Mouse (Mus musculus): ENCODE measurements around the gene Fgf11. TPM values are rescaled to one million over a fixed set of nuclear protein-coding genes. Genes with fewer than 3 reads are reported as not detected.
A peak's percentile ranks its signal among the peaks of the same experiment; 100 is the strongest.

Fgf11 gene
- polyA plus RNA-seq, 1 experiment from 2014 or later = 9.1 TPM

DNA sequence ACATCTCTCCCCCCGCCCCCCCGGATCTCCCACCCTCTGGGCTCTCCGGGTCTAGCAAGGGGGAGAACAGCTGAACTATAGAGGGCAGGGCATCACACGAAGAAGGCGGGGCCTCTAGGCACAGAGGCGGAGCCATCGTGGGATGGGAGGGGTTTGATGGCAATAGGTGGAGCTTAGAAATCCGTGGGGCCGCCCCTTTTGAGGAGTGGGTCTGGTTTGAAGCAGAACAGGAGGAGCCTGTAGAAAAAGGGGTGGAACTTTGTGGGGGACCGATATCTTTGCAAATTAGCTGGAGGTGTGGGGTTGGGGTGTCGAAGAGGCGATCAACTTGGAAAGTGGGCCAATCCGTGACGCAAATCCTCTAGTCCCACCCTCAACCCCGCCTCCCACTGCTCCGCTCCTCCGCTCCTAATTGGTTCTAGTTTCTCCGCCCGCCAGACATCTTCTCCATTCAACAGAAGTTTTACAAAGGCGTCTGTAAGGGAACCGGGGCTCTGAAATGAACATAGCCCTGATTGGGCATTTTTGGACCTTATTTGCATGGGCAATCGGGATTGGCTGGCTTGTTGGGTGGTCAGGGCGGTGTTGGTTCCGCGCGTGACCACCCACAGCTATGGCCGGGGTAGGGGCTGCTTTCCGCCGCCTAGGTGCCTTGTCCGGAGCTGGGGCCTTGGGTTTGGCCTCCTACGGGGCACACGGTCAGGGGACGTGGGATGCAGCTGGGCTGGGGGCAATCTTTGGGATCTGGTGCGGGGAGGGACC, 36.5 kb upstream of the Fgf11 start, which contains the start of gene Tmem256:
TSS of gene Tmem256 (plus strand) at position 563 of the 762 bp plus-strand sequence.
- 0% methylated on average over 34 of the region's 34 CpGs for WGBS

DNA sequence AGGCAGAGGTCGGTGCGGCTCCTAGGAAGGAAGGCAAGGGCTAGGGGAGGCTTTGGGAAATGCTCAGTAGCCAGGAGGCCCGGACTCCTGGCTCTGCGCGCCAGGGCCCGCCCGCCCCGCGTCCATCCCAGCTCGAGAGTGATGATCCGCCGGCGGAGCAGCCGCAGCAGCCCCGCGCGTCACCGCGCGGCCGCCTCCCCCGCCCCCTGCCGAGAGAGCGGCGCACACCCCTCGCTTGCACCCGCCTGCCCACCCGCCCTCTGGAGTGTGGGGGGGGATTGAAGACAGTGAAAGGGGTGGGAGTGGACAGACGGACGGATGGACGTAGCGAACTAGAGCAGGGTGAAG, 35.9 kb upstream of the Fgf11 start, which contains the start of gene Nlgn2:
TSS of gene Nlgn2 (minus strand) at position 181 of the 348 bp plus-strand sequence.
- H3K4me2 ChIP-seq (ENCODE audit: low read depth, low read length) = peak within 1 kb of the TSS; percentile 98
- H3K27ac ChIP-seq (ENCODE audit: low read depth, low read length) = peak within 1 kb of the TSS; percentile 97
- H3K4me3 ChIP-seq (ENCODE audit: low read depth, low read length) = peak within 1 kb of the TSS; percentile 92
- peaks cover 14% of the 10 kb centered on the region for H3K36me3 ChIP-seq (ENCODE audit: control insufficient read depth, insufficient read depth, low read length)
- WGBS = 0% methylated on average over 28 of the region's 32 CpGs
- H3K9ac ChIP-seq (replicated peaks; ENCODE audit: low read depth, low read length) = peak within 1 kb of the TSS; percentile 93
- no peaks in the 10 kb centered on the region for H3K27me3 ChIP-seq (ENCODE audit: control insufficient read depth, insufficient read depth, low read length)
- ATAC-seq (ENCODE audit: low read depth) = peak; percentile 68
- no peaks in the 10 kb centered on the region for H3K9me3 ChIP-seq (ENCODE audit: control insufficient read depth, low read length)
- peaks cover 29% of the 10 kb centered on the region for H3K4me1 ChIP-seq (ENCODE audit: control insufficient read depth, insufficient read depth, low read length)

More for the DNA sequence above, 36.5 kb upstream of the Fgf11 start, which contains the start of gene Tmem256:
- H3K9ac ChIP-seq (replicated peaks; ENCODE audit: low read depth, low read length) = peak within 1 kb of the TSS; percentile 93
- peaks cover 8% of the 10 kb centered on the region for H3K36me3 ChIP-seq (ENCODE audit: control insufficient read depth, insufficient read depth, low read length)
- peak; percentile 89 for ATAC-seq (ENCODE audit: low read depth)
- peak within 1 kb of the TSS; percentile 97 for H3K27ac ChIP-seq (ENCODE audit: low read depth, low read length)
- H3K9me3 ChIP-seq (ENCODE audit: control insufficient read depth, low read length) = no peaks in the 10 kb centered on the region
- H3K4me2 ChIP-seq (ENCODE audit: low read depth, low read length) = peak within 1 kb of the TSS; percentile 98
- no peaks in the 10 kb centered on the region for H3K27me3 ChIP-seq (ENCODE audit: control insufficient read depth, insufficient read depth, low read length)
- H3K4me3 ChIP-seq (ENCODE audit: low read depth, low read length) = peak within 1 kb of the TSS; percentile 92
- H3K4me1 ChIP-seq (ENCODE audit: control insufficient read depth, insufficient read depth, low read length) = peaks cover 29% of the 10 kb centered on the region

DNA sequence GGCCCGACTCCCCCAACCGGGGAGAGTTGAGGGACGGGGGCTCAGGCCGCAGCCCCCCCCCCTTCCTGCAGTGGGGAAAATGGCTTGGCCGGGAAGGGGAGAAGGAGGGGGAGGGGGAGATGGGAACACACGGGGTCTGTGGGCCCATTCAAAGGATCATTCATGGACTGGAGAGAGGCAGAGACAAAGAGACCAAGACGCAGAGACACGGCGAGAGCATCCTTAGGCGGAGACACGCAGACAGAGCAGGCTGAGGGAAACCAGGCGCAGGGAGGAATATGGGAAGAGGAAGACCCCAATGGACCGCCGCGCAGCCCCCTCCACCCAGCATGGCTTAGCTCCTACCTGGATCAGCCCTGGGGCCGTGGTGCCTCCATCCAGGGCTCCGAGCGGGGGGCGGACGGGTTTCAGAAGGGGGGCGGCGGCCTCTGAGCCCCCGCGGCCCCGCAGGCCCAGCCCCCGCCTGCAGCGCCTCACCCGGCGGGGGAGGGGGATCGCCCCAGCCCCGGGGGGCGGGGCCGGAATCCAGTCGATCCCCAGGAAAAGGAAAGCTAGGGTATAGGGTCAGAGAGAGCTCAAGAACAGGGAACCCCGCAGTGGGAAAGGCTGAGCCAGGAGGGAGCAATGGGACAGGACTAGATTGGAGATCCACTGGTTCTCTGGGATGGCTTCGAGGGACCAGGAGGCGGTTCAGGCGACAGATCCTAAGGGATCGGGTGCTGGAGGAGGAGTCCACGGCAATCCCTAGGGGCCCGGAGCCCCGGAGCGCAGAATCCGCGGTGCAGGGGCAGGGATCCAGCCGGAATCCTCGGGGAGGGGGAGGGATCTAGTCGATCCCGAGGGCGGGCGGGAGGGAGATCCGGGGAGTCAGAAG, 35.3 kb upstream of the Fgf11 start:
- Histone ChIP-seq H3K4me1 (ENCODE audit: control insufficient read depth, insufficient read depth, low read length) (peaks cover 29% of the 10 kb centered on the region), H3K9ac (replicated peaks; ENCODE audit: low read depth, low read length) (peak overlapping the region; percentile 93), H3K9me3 (ENCODE audit: control insufficient read depth, low read length) (no peaks in the 10 kb centered on the region), H3K4me3 (ENCODE audit: low read depth, low read length) (peak overlapping the region; percentile 92), H3K36me3 (ENCODE audit: control insufficient read depth, insufficient read depth, low read length) (peaks cover 15% of the 10 kb centered on the region), H3K4me2 (ENCODE audit: low read depth, low read length) (peak overlapping the region; percentile 98), H3K27me3 (ENCODE audit: control insufficient read depth, insufficient read depth, low read length) (no peaks in the 10 kb centered on the region), H3K27ac (ENCODE audit: low read depth, low read length) (peak overlapping the region; percentile 97)
- ATAC-seq (ENCODE audit: low read depth) = peak; percentile 3
- WGBS = 2% methylated on average over 44 of the region's 52 CpGs

DNA sequence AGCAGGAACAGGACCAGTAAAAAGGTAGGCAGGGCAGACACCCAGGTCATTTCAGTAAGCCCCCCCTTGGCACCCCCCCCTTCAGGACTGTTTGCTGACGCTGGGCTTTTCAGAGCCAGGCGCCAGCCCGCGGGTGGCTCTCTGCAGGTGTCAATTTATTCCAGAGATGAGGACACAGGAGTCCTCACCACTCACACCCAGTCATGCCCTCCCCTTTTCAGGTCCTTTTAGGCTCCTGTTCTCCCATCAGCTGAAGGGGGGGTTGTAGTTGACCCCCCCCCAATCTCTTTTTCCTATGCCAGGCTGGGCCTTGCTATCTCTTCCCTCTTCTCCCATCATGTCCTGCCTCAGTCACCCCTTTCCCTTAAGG, 34.3 kb upstream of the Fgf11 start:
- H3K27me3 ChIP-seq (ENCODE audit: control insufficient read depth, insufficient read depth, low read length) = no peaks in the 10 kb centered on the region
- H3K9me3 ChIP-seq (ENCODE audit: control insufficient read depth, low read length) = no peaks in the 10 kb centered on the region
- peak overlapping the region; percentile 98 for H3K4me2 ChIP-seq (ENCODE audit: low read depth, low read length)
- H3K4me3 ChIP-seq (ENCODE audit: low read depth, low read length) = peak overlapping the region; percentile 92
- peaks cover 29% of the 10 kb centered on the region for H3K4me1 ChIP-seq (ENCODE audit: control insufficient read depth, insufficient read depth, low read length)
- WGBS = 4% methylated on average over 4 of the region's 4 CpGs
- H3K9ac ChIP-seq (replicated peaks; ENCODE audit: low read depth, low read length) = peak overlapping the region; percentile 93
- H3K36me3 ChIP-seq (ENCODE audit: control insufficient read depth, insufficient read depth, low read length) = peaks cover 16% of the 10 kb centered on the region
- ATAC-seq (ENCODE audit: low read depth) = no peak
- H3K27ac ChIP-seq (ENCODE audit: low read depth, low read length) = peak overlapping the region; percentile 97

DNA sequence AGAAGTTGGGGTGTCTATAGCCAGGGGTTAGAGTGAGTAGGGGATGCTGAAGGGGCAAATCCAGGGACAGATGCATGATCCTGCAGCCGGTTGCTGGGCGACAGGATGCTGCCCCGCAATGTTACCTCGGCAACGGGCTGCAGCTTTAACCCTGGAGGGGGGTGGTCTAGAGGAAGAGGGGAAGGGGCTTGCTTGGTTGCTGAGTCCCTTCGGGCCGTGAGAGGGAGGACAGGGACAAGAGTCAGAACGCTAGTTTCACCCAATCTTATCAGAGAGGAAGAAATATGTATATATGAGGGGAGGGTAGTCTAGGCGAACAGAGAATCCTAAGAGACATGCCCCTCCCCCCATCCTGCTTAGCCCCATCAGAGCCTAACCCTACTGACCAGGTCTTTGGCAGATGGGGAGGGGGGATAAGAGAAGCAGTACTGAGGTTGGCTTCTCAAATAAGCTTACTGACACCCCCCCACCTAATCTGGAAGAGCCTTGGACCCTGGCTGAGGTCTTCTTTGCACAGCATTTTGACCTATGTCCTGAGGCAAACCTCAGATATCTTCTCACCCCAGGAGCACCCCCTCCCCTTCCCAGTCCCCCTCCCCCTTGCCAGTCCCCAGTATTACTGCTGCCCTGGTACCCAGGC, 33.8 kb upstream of the Fgf11 start:
- Histone ChIP-seq H3K27ac (ENCODE audit: low read depth, low read length) (peak overlapping the region; percentile 34), H3K36me3 (ENCODE audit: control insufficient read depth, insufficient read depth, low read length) (peaks cover 18% of the 10 kb centered on the region), H3K9me3 (ENCODE audit: control insufficient read depth, low read length) (no peaks in the 10 kb centered on the region), H3K4me1 (ENCODE audit: control insufficient read depth, insufficient read depth, low read length) (peaks cover 29% of the 10 kb centered on the region), H3K9ac (replicated peaks; ENCODE audit: low read depth, low read length) (peak overlapping the region; percentile 93), H3K27me3 (ENCODE audit: control insufficient read depth, insufficient read depth, low read length) (no peaks in the 10 kb centered on the region), H3K4me3 (ENCODE audit: low read depth, low read length) (peak overlapping the region; percentile 92), H3K4me2 (ENCODE audit: low read depth, low read length) (peak overlapping the region; percentile 98)
- no peak for ATAC-seq (ENCODE audit: low read depth)
- WGBS = 3% methylated on average over 9 of the region's 9 CpGs

DNA sequence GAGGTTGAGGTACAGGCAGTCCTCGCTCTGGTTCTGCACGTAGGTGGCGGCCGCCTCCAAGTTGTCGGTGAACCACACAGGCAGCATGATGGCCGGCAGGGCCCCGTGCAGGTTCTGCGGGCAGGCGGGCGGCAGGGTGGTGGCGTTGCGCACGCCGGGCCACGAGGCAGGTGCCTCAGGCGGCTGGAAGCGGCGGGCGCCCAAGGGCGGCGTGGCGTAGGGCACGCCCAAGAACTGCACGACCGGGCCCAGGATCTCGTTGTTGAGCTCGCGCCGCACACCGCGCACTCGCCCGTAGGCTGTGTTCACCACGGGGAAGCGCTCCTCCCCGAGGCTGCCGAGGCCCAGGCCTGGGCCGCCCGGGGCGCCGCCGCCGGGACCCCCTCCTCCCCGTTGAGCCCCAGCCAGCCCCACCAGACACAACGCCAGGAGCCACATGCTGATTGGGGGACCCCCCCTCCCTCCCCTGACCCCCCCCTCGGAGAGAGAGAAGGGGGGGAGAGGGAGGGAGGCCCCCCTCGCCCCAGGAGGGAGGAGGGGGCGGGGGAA, 32.4 kb upstream of the Fgf11 start:
- no peak overlapping the region for H3K27ac ChIP-seq (ENCODE audit: low read depth, low read length)
- no peaks in the 10 kb centered on the region for H3K9me3 ChIP-seq (ENCODE audit: control insufficient read depth, low read length)
- H3K4me2 ChIP-seq (ENCODE audit: low read depth, low read length) = peak overlapping the region; percentile 98
- 7% methylated on average over 37 of the region's 48 CpGs for WGBS
- H3K4me3 ChIP-seq (ENCODE audit: low read depth, low read length) = peak overlapping the region; percentile 92
- H3K27me3 ChIP-seq (ENCODE audit: control insufficient read depth, insufficient read depth, low read length) = no peaks in the 10 kb centered on the region
- H3K4me1 ChIP-seq (ENCODE audit: control insufficient read depth, insufficient read depth, low read length) = peaks cover 25% of the 10 kb centered on the region
- H3K9ac ChIP-seq (replicated peaks; ENCODE audit: low read depth, low read length) = peak overlapping the region; percentile 93
- peaks cover 22% of the 10 kb centered on the region for H3K36me3 ChIP-seq (ENCODE audit: control insufficient read depth, insufficient read depth, low read length)
- ATAC-seq (ENCODE audit: low read depth) = no peak

DNA sequence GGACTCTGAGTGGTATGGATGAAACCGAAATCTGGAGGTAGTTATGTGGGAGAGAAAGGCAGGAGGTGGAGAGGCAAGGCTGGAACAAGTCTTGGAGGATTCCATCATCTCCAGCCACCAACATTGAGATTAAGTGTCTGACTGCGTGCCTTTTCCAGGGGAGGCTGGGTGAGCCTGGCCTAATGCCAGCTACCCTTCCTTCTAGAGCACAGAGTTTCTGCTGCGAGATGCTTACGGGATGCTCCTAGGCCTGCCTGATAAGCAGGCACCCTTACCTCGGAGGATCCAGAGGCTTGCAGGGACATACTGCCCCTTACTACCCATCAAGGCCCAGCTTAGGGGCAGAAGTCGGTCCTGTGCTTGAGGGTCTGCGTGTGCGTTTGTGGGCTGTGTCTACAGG, 31.9 kb upstream of the Fgf11 start:
- H3K27me3 ChIP-seq (ENCODE audit: control insufficient read depth, insufficient read depth, low read length) = no peaks in the 10 kb centered on the region
- H3K36me3 ChIP-seq (ENCODE audit: control insufficient read depth, insufficient read depth, low read length) = peaks cover 27% of the 10 kb centered on the region
- peak overlapping the region; percentile 93 for H3K9ac ChIP-seq (replicated peaks; ENCODE audit: low read depth, low read length)
- peak overlapping the region; percentile 92 for H3K4me3 ChIP-seq (ENCODE audit: low read depth, low read length)
- H3K4me2 ChIP-seq (ENCODE audit: low read depth, low read length) = peak overlapping the region; percentile 98
- 49% methylated on average over 8 of the region's 8 CpGs for WGBS
- H3K4me1 ChIP-seq (ENCODE audit: control insufficient read depth, insufficient read depth, low read length) = peaks cover 24% of the 10 kb centered on the region
- H3K27ac ChIP-seq (ENCODE audit: low read depth, low read length) = no peak overlapping the region
- ATAC-seq (ENCODE audit: low read depth) = no peak
- no peaks in the 10 kb centered on the region for H3K9me3 ChIP-seq (ENCODE audit: control insufficient read depth, low read length)

DNA sequence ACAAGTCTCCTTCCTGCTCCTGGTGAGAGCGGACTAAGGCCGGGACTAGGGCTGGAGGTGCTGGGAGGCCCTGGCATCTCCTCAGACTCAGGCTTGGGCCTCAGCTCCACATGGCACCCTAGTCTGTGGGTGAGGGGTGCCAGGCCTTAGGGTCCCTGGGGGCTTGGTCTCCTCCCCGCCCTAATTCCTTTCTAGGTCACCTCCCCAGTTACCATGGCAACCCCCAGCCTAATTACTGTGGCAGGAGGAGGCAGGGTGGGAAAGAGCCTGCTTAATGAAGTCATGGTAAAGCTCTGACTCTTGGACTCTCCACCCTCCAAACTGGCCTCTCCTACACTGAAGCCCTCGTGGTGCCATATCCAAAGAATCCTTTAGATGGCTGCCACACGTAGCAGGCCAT, 27.2 kb upstream of the Fgf11 start:
- no peak overlapping the region for H3K9ac ChIP-seq (replicated peaks; ENCODE audit: low read depth, low read length)
- H3K9me3 ChIP-seq (ENCODE audit: control insufficient read depth, low read length) = no peaks in the 10 kb centered on the region
- no peaks in the 10 kb centered on the region for H3K27me3 ChIP-seq (ENCODE audit: control insufficient read depth, insufficient read depth, low read length)
- WGBS = 56% methylated on average over 5 of the region's 5 CpGs
- peaks cover 68% of the 10 kb centered on the region for H3K36me3 ChIP-seq (ENCODE audit: control insufficient read depth, insufficient read depth, low read length)
- peaks cover 6% of the 10 kb centered on the region for H3K4me1 ChIP-seq (ENCODE audit: control insufficient read depth, insufficient read depth, low read length)
- no peak overlapping the region for H3K4me2 ChIP-seq (ENCODE audit: low read depth, low read length)
- H3K27ac ChIP-seq (ENCODE audit: low read depth, low read length) = no peak overlapping the region
- ATAC-seq (ENCODE audit: low read depth) = no peak
- H3K4me3 ChIP-seq (ENCODE audit: low read depth, low read length) = no peak overlapping the region

Data from neural tube, embryonic 14.5 days (tissue).